Mouse (Mus musculus) granulocyte monocyte progenitor cell, adult 5-6 weeks (primary cell): Measurements from ENCODE around the gene Prdm11. TPM values are rescaled to one million over a fixed set of nuclear protein-coding genes. Genes with fewer than 3 reads are reported as not detected.
A peak's percentile ranks its signal among the peaks of the same experiment; 100 is the strongest.

Source experiments
- ATAC-seq: replicated peaks from 2 replicates; pipeline ENCODE4 v1.8.0; 2016; ENCODE audit warnings: mild to moderate bottlenecking, moderate TSS enrichment, inconsistent platforms; ENCODE audit not compliant: poor library complexity, severe bottlenecking
- total RNA-seq, 2 experiments: library from RNA; stranded (forward) in 1 of 2; stranded (reverse) in 1 of 2; fragments of 200-712, 200-1000 nt in 1 of 2; fragments of >200 nt in 1 of 2; fragmentation: Nextera tagmentation in 1 of 2; gene quantifications; 2 replicates each; pipeline ENCODE4 v1.2.3; 2014 to 2017

The Prdm11 gene
- 12.2 and 13.3 TPM in 2 replicates for total RNA-seq (2014; fragmentation: Nextera tagmentation)
- total RNA-seq (2017), result 3.3 and 6.1 TPM in 2 replicates

DNA sequence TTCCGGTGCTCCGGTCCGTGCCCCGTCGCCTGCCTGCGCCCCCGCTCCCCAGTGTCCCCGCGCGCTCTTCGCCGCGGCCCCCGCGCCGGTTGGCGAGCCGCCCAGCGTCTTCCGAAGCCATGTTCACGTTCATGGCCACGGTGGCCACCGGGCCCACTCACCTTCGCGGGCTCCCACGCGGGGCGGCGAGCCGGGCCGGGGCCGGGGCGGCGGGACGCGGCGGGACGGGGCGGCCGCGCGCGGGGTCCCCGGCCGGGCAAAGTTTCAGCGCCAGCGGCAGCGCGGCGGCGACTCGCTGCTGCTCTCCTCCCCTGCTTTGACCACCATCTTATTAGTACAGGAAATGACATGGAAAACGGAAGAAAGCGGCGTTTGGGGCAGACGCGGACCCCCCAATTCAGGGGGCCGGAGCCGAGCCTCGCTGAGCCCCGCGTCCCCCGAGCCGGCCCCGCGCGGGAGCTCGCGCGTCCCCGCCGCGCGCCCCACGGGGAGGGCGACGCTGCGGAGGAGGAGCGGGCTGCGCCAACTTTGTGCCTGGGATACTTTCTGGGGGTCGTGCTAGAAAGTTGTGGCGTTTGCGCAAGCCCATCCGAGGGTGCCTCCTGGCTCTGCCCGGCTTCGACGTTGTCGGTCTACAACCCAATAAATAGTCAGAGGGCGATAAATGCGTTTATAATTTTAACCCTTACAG lies at the start of gene Prdm11:
Gene Prdm11, minus strand, starts transcription at position 350 of the 691 bp plus-strand sequence.
- peak; percentile 7; the same call in 1 of the 2 replicates for ATAC-seq

DNA sequence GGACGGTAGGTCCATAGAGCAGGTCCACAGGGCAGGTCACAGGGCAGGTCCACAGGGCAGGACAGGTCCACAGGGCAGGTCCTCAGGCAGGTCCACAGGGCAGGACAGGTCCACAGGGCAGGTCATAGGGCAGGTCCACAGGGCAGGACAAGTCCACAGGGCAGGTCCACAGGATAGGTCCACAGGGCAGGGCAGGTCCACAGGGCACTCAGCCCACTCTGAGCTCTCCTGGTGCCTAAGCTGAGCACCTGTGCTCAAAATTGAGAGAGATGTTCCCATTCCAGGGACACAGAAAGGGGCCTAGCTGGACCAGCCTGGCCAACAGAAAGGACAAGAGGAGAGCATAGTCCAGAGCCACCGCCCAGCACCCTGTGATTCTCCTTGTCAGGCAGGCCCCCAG lies 46.4 kb upstream of the Prdm11 start:
- ATAC-seq, result no peak

DNA sequence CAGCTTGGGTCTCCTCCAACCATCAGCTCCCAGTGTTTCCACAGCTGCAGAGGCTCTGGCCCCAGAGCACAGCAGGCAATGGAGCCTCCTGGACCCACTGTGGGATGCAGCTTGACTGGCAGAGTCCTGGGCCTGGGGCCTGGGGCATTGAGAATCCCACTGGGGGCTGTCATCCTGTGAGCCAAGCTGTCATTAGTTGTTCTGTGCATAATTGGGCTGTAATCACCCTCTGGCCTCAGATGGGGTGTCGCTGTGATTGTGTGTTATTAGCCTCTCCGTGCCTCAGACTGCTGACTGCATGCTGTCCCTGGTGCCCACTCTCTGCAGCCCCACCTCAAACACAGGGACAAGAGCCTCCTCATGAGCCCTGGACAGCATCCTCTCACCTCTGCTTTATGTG lies 45.7 kb upstream of the Prdm11 start:
- no peak for ATAC-seq

DNA sequence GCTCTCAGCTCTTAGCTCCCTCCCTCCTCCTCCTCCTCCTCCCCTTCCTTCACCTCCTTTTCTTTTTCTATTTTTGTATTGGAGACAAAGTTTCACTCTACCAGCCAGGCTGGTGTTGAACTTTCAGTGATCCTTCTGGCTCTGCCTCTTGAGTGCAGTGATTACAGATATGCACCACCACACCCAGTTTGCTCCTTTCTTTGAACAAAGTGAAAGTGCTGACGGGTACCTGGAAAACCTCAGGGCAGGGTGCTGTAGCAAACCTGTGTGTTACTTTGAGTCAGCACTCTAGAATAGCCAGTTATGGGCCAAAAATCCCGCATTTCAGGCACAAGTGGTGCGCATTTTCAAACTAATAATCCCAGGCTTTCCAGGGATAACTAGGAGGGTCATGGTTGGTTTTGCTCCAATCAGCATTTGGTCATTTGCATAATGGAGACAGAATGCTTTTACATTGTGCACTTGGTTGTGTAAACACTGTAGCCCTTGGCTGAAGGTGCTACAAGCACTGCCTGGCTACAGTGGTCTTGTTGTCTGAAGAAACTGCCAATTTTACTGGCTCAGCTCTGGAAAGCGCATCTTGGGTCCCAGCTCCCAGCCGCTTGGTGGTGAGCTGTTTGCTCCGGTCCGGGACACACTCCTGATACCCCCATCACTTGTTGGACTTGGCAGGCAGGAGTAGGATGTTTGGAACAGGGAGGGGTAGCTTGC lies 43.6 kb upstream of the Prdm11 start:
- no peak for ATAC-seq

DNA sequence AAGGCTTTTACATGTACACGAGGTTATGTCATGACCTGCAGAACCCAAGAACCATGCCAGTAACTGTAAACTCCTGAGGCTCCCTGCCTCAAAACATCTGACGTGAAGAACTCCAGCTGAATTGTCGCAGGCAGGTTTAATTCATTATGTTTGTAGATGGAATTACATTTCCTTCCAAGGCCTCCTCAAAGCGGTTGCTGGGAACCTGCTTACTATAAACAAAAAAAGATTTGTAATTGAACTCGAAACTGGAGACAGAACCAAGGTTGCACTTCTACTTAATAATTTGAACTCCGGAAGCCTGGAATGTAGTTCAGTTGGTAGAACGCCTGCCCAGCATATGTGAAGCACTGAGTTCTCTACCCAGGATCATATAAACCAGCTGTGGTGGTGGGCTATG lies 42.0 kb upstream of the Prdm11 start:
- ATAC-seq, result no peak

DNA sequence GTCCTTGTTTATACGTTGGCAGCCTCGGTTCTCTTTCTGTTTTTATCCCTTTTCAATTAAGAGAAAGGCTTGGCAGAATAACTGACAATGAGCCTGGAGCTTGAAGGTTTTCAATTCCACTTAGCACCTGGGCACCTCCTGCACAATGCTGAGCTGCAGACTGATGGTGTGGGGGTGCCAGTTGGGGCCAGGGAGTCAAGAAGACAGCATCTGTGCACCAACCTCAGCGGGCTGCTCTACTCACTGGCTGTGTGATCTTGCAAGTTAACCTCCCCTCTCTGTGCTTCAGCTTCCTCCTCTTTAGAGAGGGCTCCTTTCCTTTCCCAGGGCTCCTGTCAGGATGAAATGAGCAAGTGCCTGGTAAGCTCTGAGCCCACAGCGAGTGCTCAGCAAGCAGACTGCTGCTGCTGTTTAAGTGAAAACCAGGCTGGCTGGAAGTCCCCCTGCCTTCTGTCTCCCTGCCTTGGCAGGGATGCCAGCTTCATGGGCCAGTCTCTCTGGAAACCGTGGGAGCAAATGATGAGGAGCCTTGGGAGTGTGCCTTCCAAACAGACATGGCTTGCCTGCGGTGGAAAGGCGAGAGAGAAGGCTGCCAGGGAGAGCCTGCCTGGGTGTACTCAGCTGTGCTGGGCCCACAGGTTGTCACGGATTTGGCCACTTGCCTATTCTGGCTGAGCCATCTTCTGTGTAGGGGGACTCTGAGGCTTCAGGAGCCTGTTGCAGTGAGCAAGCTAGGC lies 39.5 kb upstream of the Prdm11 start:
- ATAC-seq, result no peak

DNA sequence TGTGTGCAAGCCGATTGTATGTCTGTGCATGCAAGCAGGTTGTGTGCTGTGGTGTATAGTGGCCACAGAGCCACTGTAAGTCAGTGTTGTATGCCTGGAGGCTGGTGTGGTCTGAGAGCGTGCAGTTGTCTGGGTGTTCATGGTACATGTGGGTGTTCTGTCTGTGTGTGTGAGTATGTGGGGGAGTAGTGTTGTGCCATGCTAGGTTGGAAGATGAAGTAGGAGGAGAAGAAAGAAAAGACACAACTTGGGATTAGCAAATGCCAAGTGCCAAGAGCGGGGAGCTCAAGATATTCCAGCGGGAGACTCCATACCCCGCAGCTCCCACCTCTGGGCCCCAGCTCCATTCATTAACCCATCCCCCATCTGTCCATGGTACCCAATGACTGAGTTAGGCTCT lies 38.5 kb upstream of the Prdm11 start:
- ATAC-seq, result no peak

DNA sequence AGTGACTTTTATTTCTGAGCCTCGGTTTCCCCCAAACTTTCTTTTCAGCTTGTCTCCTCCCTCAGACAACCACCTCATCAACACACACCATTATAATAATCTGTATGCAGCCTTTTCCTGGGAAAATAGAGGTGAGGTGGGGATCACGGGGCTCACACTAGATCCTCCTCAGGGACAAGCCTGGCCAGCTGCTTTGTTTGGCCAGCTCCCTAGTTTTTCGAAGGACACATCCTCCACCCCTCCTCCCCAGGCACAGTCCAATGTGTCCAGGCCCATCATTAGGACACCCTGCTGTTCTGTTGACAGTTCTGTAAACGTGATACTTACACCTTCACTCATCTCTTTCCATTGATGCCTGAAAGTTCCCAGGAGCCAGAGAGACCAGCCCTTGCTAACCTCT lies 37.4 kb upstream of the Prdm11 start:
- ATAC-seq, result no peak

DNA sequence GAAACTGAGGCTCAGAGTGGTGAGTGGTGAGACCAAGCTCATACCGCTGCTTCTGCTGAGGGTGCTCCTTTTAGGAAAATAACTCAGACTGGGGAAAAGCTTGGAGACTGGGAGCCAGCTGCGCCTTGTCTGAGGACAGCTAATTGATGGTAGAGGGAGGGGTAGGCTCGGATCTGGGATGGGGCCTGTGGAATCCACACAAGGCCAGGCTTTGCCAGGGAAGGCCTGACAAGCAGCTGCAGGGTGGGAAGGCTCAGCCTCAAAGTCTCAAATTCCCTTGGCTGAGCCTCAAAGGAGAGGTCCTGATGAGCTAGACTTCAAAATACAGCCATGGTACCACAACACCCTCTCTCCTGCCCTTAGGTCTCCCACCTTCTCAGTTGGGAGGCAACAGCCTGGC lies 36.9 kb upstream of the Prdm11 start:
- no peak for ATAC-seq

DNA sequence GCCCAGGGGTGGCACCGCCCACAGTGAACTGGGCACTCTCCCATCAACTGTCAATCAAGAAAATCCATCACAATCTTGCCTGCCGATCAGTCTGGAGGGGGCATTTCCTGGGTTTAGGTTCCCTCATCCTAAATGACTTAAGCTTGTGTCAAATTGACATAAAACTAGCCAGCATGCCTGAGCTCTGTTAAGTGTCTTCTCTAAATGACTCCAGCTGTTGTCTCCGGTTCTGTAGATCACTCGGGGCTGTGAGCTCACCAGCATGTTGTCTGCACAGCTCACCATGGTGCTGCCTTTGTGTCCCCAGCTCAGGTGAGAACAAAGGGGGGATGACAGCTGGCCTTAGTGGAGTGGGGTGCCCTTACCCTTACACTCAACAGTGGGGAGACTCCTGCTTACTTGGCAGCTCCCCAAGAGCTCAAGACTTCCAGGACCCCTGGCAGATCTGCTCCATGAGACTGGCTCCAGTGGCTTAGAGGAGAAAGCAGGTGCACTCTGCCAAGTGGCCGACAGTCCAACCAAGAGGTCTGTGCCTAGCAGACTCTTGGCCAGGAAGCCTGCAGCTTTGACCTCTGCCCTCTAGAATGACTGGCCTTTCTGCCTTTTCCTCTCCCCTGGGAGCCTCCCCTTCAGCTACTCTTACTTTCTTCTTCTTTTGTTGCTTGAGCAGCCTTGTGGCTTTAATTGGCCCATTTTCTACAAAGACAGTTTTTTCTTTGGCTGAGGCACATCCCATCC lies 35.1 kb upstream of the Prdm11 start:
- no peak for ATAC-seq

DNA sequence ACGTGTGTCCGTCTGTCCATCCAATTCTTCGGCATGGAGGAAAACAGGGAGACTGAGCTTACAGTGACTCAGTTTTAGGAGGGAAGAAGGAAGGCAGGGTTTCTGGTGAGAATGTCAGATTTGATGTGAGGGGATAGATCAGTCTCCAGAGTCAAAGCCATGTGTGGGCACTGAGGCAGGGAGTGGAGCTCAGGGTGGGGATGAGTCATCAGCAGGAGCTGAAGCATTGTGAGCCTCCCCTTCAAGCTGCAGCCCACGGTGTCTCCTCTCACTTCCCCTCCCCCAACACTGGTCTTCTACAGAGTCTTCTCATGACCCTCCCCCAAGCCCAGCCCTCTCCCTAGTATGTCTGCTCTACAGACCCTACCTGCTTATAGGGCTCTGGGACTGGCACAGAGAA lies 33.4 kb upstream of the Prdm11 start:
- ATAC-seq, result no peak

DNA sequence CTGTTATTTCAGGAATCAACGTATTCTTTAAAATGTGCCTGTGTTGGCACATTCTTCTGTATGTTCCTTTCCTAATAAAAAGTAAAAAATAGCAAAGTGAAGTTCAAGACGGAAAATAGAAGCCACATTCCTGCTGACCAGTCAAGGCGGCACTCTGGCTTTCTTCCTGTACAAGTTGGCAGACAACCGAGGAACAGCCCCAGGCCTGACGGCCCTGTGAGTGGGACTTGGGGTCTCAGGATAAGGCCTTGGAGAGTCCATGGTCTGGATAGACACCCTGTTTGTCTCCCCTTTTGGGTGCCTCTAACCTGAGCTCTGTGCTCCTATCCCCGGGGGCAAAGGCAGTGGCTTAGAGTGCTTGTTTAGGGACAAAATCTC lies 30.6 kb upstream of the Prdm11 start:
- no peak for ATAC-seq

DNA sequence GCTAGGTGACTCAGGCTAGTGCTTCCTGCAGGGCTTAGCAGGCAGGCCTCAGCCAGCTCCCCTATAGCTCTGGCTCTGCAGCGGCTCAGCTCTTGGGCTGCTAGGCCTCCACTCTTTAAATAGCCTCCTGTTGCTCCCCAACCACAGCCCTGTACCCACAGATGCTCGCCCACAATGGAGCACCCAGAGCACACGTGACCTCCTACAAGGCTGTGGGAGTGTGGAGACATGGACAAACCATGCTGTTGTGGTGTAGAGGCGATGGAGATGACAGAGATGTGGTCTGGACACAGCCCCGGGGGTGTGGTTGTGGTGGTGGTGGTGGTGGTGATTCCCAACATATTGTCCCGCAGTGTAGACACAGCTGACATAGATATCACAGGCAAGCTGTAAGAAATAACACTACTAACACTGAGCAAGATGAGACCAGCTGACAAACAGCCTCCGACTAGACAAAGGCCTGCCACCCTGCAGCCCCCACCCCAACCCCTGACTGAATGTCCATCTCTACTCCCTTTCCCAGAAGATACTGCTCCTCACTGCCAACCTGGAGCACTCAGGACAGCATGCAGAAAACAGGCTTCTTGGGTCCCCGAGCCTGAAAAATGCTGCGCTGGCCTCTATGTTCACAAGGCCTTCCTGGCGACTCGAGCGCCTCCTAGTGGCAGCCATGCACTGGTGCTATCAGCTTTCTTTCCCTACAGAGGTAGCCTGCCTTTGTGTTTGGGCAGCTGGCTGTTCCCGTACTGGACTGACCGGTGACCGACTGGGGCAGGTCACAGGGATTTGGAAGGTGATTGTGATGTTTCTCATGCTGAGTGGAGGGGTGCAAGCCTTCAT lies 30.0 kb upstream of the Prdm11 start:
- ATAC-seq, result peak; percentile 68; the same call in 1 of the 2 replicates

DNA sequence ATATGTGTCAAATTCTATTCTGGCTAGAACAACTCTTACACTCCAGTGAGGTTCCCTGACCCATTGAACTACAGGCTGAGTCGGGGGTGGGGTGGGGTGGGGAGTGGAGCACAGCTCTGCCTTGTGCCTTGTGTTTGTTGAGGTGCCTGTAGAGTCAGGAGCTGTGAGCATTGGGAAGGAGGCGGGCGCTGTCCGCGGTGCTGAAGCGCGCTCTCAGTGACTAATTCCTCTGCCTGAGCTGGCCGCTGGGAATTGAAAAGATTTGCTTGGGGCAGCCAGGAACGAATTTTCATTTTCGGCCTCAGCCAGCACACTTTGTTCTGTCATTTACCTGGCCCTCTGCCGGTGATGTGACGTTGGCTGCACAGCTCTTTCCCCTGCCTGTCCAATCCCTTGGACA lies 25.7 kb upstream of the Prdm11 start:
- peak; percentile 74 for ATAC-seq

DNA sequence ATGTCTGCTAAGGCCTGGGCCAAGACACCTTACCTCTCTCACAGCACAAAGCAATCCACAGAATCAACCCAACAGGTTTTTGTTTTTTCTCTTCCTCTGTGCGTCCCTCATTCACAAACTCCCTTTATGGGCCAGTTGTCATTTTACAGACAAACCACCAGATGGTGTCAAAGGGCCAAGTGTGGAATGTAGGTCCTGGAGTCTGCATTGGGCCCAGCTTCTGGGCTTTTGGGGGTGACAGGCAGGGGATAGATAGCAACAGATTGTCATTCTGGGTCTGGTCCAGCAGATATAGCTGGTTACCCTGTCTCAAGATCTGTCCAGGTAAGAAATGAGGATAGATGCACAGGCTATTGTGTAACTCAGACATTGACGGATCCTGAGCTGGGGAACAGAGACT lies 23.0 kb upstream of the Prdm11 start:
- ATAC-seq, result peak; percentile 53; the same call in 1 of the 2 replicates

DNA sequence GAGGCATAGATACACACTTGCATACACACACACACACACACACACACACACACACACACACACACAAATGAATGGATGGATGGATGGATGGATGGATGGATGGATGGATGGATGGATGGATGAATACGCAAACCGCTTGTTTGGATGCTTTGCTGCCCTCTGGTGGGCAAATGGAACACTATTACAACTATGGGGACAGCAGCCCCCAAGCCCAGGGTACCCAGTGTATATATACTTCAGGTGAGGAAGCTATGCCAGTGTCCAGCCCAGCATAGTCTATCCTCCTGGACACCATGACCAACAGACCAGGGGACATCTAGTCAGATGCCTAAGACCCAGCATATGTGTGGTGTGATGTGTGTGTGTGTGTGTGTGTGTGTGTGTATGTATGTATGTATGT lies 17.4 kb upstream of the Prdm11 start:
- ATAC-seq, result peak; percentile 46; the same call in 1 of the 2 replicates

DNA sequence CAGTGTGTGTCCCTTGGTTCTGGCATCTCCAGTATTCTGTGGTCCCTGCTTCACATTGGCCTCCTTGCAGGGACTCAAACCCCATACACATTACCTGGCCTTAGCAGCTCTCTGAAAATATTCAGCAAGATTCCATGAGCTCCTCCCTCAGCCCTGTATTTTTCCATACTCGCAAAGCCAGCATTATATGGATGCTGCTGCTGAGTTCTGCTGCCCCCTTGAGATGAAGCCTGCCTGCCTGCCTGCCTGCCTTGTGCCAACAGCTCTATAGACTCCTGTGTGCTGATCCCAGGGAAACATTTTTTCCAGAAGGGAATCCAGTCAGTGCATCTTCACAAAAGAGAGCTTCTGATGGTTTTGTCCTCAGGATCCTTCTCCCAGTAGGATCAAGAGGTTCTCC lies 5.9 kb upstream of the Prdm11 start:
- ATAC-seq, result no peak

DNA sequence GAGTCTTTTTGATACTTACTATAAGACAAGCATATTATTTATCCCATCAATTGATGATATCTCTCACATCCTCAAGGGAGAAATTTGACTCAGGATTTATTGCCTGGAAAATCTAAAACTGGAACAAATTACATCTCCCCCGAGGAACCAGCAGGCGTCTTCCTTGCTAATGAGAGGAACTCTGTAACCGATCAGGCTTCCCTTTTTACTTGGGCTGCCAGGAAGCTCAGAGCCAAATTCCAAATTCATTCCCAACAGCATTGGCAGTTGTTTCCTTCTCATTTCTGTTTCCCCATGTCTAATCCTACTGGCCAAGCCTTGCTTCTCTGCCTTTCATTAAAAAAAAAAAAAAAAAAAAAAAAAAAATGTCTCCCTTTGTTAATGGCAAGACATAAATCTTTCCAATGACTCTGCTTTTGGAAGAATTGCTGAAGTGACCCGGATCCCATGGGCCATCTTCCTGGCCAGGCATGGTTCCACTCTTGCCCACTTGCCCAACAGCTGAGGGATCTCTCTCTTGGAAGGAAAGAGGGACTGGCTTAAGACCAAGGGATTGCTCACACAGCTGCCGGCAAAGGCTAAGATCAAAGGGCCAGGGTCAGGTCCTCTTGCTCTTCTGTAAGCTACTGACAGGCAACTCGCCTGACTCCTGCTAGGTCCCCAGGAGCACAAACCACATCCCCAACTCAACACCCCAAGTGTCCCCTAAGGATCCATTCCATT lies 2.8 kb upstream of the Prdm11 start:
- no peak for ATAC-seq

DNA sequence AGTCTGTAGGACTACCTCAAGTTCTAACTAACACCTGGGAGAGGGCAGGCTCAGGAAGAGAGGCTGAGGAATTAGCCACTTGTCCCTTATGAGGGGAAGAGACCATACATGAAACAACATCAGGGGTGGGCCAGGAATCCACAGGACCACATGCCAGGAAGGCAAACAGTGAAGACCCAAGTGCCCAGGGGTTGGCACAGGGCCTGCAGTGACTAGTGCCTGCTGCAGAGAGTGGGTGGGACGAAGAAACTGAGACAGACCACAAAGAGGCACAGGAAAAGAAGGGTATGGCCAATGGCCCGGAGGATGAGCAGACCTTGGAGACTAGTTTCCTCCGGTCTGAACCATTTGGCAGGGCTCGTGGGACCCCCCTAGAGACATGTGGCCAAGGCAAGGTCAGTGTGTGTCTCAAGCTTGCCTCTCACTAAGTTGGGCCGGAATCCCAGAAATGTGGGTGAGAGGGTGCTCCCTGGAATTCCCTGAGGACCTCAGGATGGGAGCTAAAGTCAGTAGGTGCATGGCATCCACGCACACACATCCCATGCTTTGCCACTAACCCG lies 1.6 kb upstream of the Prdm11 start:
- no peak for ATAC-seq
